Mouse (Mus musculus): Measurements from ENCODE around the gene Rad50. TPM values are rescaled to one million over a fixed set of nuclear protein-coding genes. Genes with fewer than 3 reads are reported as not detected.

The Rad50 gene
- total and polyA plus RNA-seq, 3 experiments: 39.6 to 53.6 (median 48.2) TPM

DNA sequence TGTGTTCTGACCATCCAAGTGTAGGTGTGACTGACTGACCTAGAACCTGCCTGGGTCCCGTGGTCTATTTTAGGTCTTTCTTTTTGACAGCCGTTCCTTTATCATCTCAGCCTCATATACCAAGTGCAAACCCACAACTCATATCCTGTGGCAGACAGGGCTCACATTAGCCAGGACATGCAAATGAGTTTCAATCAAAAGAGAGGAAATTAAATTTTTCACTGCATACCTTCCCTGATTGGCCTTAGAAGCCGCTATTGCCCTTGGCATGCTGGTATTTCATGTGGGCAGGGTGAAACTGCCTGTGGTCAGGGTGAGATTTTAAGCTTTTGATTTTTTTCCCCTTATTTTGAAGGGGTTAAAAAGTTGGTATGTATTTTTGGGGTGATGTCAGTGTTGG lies 97.4 kb downstream of the Rad50 start:
- Histone ChIP-seq H3K27ac (ENCODE audit: insufficient read depth, low read depth) (peak overlapping the region; percentile 45), H3K27me3 (replicated peaks) (no peaks in the 10 kb centered on the region), H3K4me1 (ENCODE audit: control insufficient read depth in 1 of 2, insufficient read depth in 2 of 2) (peaks cover 42 to 69% of the 10 kb centered on the region in 2 experiments), H3K79me2 (replicated peaks; ENCODE audit: control insufficient read depth, extremely low read depth, insufficient read depth, poor library complexity, severe bottlenecking) (peaks cover 5% of the 10 kb centered on the region; the same call in 1 of the 2 replicates), H3K9ac (ENCODE audit: insufficient read depth, low read depth) (no peak overlapping the region), H3K9me3 (replicated peaks; ENCODE audit: low read length) (peaks cover 28% of the 10 kb centered on the region), H3K36me3 (replicated peaks in 1 of 2; ENCODE audit: control insufficient read depth in 1 of 2, insufficient read depth in 1 of 2, low read length in 1 of 2) (peaks cover 20 to 52% of the 10 kb centered on the region in 2 experiments), H3K4me2 (ENCODE audit: insufficient read depth, low read depth, poor library complexity, severe bottlenecking) (no peak overlapping the region), H3K4me3 (replicated peaks in 1 of 3; ENCODE audit: low read depth in 2 of 3, low read length in 2 of 3, poor library complexity in 1 of 3) (no peak overlapping the region)
- dilution Hi-C loops (cut with MboI; ENCODE audit: extremely low pct_ligation_motif_present, extremely low pct_unique_long_range_greater_than_20kb, low sequenced_read_pairs): no loop called here
- DNase-seq (ENCODE audit: extremely low read depth): peak; percentile 63
- TF ChIP-seq HCFC1 (IDR thresholded peaks at IDR 0.05; ENCODE audit: low read depth, low read length) (no peak), POLR2A (IDR thresholded peaks at IDR 0.05; ENCODE audit: low read depth, low read length) (0 out of 2 replicates have a peak, but pooled peaks have one; percentile 25), EP300 (IDR thresholded peaks at IDR 0.05; ENCODE audit: low read length) (peak; percentile 53), MYC (IDR thresholded peaks at IDR 0.05; ENCODE audit: low read depth, low read length) (no peak), TBP (conservative IDR thresholded peaks at IDR 0.05; ENCODE audit: low read depth, low read length) (0 out of 2 replicates have a peak, but pooled peaks have one; percentile 5), ELF1 (IDR thresholded peaks at IDR 0.05; ENCODE audit: low read depth, low read length) (no peak), BHLHE40 (IDR thresholded peaks at IDR 0.05; ENCODE audit: low read depth, low read length) (peak; percentile 48), ZNF384 (IDR thresholded peaks at IDR 0.05; ENCODE audit: low read depth, low read length) (peak; percentile 43; the same call in 1 of the 2 replicates), IRF4 (IDR thresholded peaks at IDR 0.05; ENCODE audit: low read depth, low read length) (peak; percentile 22; the same call in 1 of the 2 replicates), JUND (conservative IDR thresholded peaks at IDR 0.05; ENCODE audit: low read depth, low read length) (peak; percentile 53; the same call in 1 of the 2 replicates), MEF2A (IDR thresholded peaks at IDR 0.05; ENCODE audit: borderline replicate concordance, low read depth, low read length) (peak; percentile 77), SIN3A (IDR thresholded peaks at IDR 0.05; ENCODE audit: low read length) (no peak), MAZ (IDR thresholded peaks at IDR 0.05; ENCODE audit: low read depth, low read length) (peak; percentile 47; the same call in 1 of the 2 replicates), UBTF (IDR thresholded peaks at IDR 0.05; ENCODE audit: low read depth, low read length) (0 out of 2 replicates have a peak, but pooled peaks have one; percentile 60), RCOR1 (conservative IDR thresholded peaks at IDR 0.05; ENCODE audit: low read depth, low read length) (no peak), USF1 (IDR thresholded peaks at IDR 0.05; ENCODE audit: low read depth, low read length) (no peak)
- in situ Hi-C loops (cut with MboI; ENCODE audit: low pct_ligation_motif_present, low pct_unique_long_range_greater_than_20kb, low sequenced_read_pairs): no loop called here

DNA sequence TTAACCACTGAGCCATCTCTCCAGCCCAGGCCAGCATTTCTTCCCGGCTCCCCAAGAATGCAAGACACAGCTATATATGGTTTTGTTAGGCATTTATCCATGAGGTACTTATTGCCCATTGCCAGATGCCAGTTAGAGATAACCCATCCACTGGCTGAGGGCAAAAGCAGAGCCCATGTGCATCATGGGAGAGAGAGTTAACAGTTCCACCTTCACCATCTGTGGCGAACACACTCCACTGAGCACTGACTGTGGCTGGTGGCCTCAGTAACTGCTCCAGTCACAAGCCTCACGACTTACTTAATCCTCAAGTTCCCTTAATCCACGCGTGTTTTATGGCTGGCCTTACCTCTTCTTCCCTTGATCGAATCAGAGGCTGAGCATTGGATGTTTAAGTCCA lies 97.9 kb downstream of the Rad50 start:
- DNase-seq (ENCODE audit: extremely low read depth): peak; percentile 59
- H3K27me3 ChIP-seq (replicated peaks): no peaks in the 10 kb centered on the region
- H3K79me2 ChIP-seq (replicated peaks; ENCODE audit: control insufficient read depth, extremely low read depth, insufficient read depth, poor library complexity, severe bottlenecking): peaks cover under 1% of the 10 kb centered on the region; the same call in 1 of the 2 replicates
- dilution Hi-C loops (cut with MboI; ENCODE audit: extremely low pct_ligation_motif_present, extremely low pct_unique_long_range_greater_than_20kb, low sequenced_read_pairs) (no loop called here), in situ Hi-C loops (cut with MboI; ENCODE audit: low pct_ligation_motif_present, low pct_unique_long_range_greater_than_20kb, low sequenced_read_pairs) (no loop called here)
- no peak overlapping the region for H3K4me2 ChIP-seq (ENCODE audit: insufficient read depth, low read depth, poor library complexity, severe bottlenecking)
- H3K9ac ChIP-seq (ENCODE audit: insufficient read depth, low read depth): no peak overlapping the region
- no peak for TF ChIP-seq JUND (conservative IDR thresholded peaks at IDR 0.05; ENCODE audit: low read depth, low read length)
- peak; percentile 59; the same call in 1 of the 2 replicates for TF ChIP-seq TBP (conservative IDR thresholded peaks at IDR 0.05; ENCODE audit: low read depth, low read length)
- 0 out of 2 replicates have a peak, but pooled peaks have one; percentile 14 for TF ChIP-seq TCF12 (IDR thresholded peaks at IDR 0.05; ENCODE audit: low read depth, low read length)
- no peak for TF ChIP-seq RAD21 (IDR thresholded peaks at IDR 0.05; ENCODE audit: low read depth, low read length)
- peak; percentile 53 for TF ChIP-seq POLR2A (IDR thresholded peaks at IDR 0.05; ENCODE audit: low read depth, low read length)
- H3K4me1 ChIP-seq (ENCODE audit: control insufficient read depth in 1 of 2, insufficient read depth in 2 of 2): peaks cover 39 to 69% of the 10 kb centered on the region in 2 experiments
- peaks cover 20 to 50% of the 10 kb centered on the region in 2 experiments for H3K36me3 ChIP-seq (replicated peaks in 1 of 2; ENCODE audit: control insufficient read depth in 1 of 2, insufficient read depth in 1 of 2, low read length in 1 of 2)
- peak overlapping the region; percentile 45 for H3K27ac ChIP-seq (ENCODE audit: insufficient read depth, low read depth)
- no peak overlapping the region for H3K4me3 ChIP-seq (replicated peaks in 1 of 3; ENCODE audit: low read depth in 2 of 3, low read length in 2 of 3, poor library complexity in 1 of 3)
- peaks cover 28% of the 10 kb centered on the region for H3K9me3 ChIP-seq (replicated peaks; ENCODE audit: low read length)

Measured in CH12.LX (cell line).